Mouse (Mus musculus) hindbrain, embryonic 13.5 days (tissue): ENCODE measurements around the gene Ndufa10. TPM values are rescaled to one million over a fixed set of nuclear protein-coding genes. Genes with fewer than 3 reads are reported as not detected.
A peak's percentile ranks its signal among the peaks of the same experiment; 100 is the strongest.

Experiments
- ATAC-seq: fragments of 200-750 bp; cut with Nextera tagmentation; 2 replicates; pipeline ENCODE4 v1.8.0; 2017; ENCODE audit warnings: moderate TSS enrichment; ENCODE audit not compliant: low FRiP score
- H3K27ac ChIP-seq: fragments of 300-500 bp; sonication (generic); 2 replicates; pipeline ENCODE4 v1.5.1; 2015; ENCODE audit warnings: inconsistent platforms, mild to moderate bottlenecking, moderate library complexity
- H3K27me3 ChIP-seq: fragments of 300-500 bp; sonication (generic); 2 replicates; pipeline ENCODE4 v1.6.1; 2015; ENCODE audit warnings: mild to moderate bottlenecking, inconsistent platforms
- H3K36me3 ChIP-seq: fragments of 300-500 bp; sonication (generic); 2 replicates; pipeline ENCODE4 v1.6.1; 2015; ENCODE audit warnings: mild to moderate bottlenecking, inconsistent platforms
- H3K4me1 ChIP-seq: fragments of 300-500 bp; sonication (generic); replicated peaks from 2 replicates; pipeline ENCODE4 v1.6.1; 2015; ENCODE audit warnings: inconsistent platforms
- H3K4me2 ChIP-seq: fragments of 300-500 bp; sonication (generic); 2 replicates; pipeline ENCODE4 v1.6.1; 2015; ENCODE audit warnings: inconsistent platforms, mild to moderate bottlenecking, moderate library complexity
- H3K4me3 ChIP-seq: fragments of 300-500 bp; sonication (generic); 2 replicates; pipeline ENCODE4 v1.5.1; 2015; ENCODE audit warnings: mild to moderate bottlenecking, inconsistent platforms
- H3K9ac ChIP-seq: fragments of 300-500 bp; sonication (generic); 2 replicates; pipeline ENCODE4 v1.6.1; 2015; ENCODE audit warnings: mild to moderate bottlenecking, inconsistent platforms
- H3K9me3 ChIP-seq: fragments of 300-500 bp; sonication (generic); 2 replicates; pipeline ENCODE4 v1.6.1; 2016; ENCODE audit warnings: inconsistent platforms
- WGBS: fragments of 180-500 bp; shearing (Covaris S2); methylation state at CpG from one replicate; pipeline ENCODE4 v1.1.7; 2015; 5-methylcytosine and 5-hydroxymethylcytosine counted together
- polyA plus RNA-seq: library from polyadenylated mRNA; unstranded; fragments of >200 nt; fragmentation: Nextera tagmentation; extraction: Ambion mirVana; gene quantifications from 2 replicates; pipeline ENCODE4 v1.2.1, GENCODE M21; 2015

Ndufa10 gene
- polyA plus RNA-seq, 1 experiment from 2014 or later: 279 TPM

GRCm38 (mm10) chr1:92453751-92454445 lies 19.8 kb downstream of the Ndufa10 start:
- H3K36me3 ChIP-seq: peaks cover 91% of the 10 kb centered on the region
- H3K4me3 ChIP-seq: no peak overlapping the region
- no peaks in the 10 kb centered on the region for H3K9me3 ChIP-seq
- no peak overlapping the region for H3K9ac ChIP-seq
- ATAC-seq: no peak
- no peaks in the 10 kb centered on the region for H3K27me3 ChIP-seq
- no peaks in the 10 kb centered on the region for H3K4me1 ChIP-seq
- no peak overlapping the region for H3K4me2 ChIP-seq
- no peak overlapping the region for H3K27ac ChIP-seq
- 80% methylated on average over 8 of the region's 8 CpGs for WGBS

DNA sequence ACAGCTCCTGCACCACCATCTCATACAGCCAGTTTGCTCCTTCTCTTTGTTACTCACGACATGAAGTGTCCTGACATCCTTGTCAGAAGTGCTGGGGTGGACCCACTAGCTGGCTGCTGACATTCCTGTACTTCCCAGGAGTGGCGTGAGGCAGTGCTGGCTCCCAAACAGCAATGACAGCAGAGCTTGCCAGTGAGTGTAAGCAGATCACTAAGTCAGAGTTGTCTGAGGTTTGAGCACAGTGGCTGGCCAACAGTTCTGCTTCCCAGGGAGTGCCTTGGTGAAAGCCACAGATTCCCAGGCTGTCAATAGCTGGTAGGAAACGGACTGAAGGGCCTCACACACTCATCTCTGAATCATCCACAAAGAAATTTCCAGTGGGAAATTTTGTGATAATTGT lies 25.4 kb downstream of the Ndufa10 start:
- H3K27me3 ChIP-seq: no peaks in the 10 kb centered on the region
- H3K27ac ChIP-seq: no peak overlapping the region
- WGBS: 85% methylated on average over 3 of the region's 3 CpGs

GRCm38 (mm10) chr1:92441453-92442063 lies 32.1 kb downstream of the Ndufa10 start:
- Histone ChIP-seq H3K4me1 (peaks cover 20% of the 10 kb centered on the region), H3K9me3 (no peaks in the 10 kb centered on the region), H3K4me2 (no peak overlapping the region), H3K9ac (no peak overlapping the region), H3K36me3 (peaks cover 74% of the 10 kb centered on the region), H3K4me3 (no peak overlapping the region), H3K27ac (no peak overlapping the region), H3K27me3 (no peaks in the 10 kb centered on the region)
- 69% methylated on average over 6 of the region's 6 CpGs for WGBS
- ATAC-seq: no peak

More for the DNA sequence above, 25.4 kb downstream of the Ndufa10 start:
- Histone ChIP-seq H3K4me1 (no peaks in the 10 kb centered on the region), H3K4me2 (no peak overlapping the region), H3K9ac (no peak overlapping the region), H3K36me3 (peaks cover 92% of the 10 kb centered on the region), H3K9me3 (no peaks in the 10 kb centered on the region), H3K4me3 (no peak overlapping the region)
- no peak for ATAC-seq

DNA sequence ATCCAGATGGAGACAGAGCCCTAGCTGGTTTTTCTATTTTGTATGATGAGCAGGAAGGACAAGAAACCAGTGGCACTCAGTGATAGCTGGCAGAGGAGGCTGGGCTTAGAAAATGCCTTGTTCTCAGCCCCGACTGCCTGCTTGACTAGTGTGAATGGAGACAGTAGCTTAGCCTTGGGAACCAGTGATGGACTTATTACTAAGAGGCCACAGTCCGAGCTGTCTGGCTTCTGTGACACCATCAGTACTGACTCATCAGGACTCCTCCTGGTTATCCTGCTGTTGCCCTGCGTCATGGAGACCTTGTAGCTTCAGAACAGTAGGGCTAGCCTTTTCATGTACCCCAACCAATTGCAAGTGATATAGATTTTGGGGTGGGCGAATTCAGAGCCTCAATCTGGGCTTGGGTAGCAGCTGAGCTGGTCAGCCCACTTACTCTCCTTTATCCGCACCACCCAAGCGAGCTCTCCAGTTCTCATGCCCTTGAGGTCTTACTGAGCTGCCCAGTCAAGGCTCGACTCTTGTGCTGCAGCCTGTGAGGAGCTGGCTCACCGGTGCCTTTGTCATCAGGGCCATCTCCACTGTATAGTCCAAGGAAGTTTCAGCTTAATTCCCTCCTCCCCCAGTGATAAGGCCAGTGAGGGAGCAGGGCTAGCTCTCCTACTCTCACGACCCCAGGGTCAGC lies 33.5 kb downstream of the Ndufa10 start:
- 96% methylated on average over 9 of the region's 9 CpGs for WGBS
- no peak for ATAC-seq
- Histone ChIP-seq H3K9me3 (no peaks in the 10 kb centered on the region), H3K27me3 (no peaks in the 10 kb centered on the region), H3K4me1 (peaks cover 22% of the 10 kb centered on the region), H3K9ac (no peak overlapping the region), H3K4me2 (no peak overlapping the region), H3K4me3 (no peak overlapping the region), H3K27ac (no peak overlapping the region), H3K36me3 (peaks cover 63% of the 10 kb centered on the region)

- ATAC-seq: peak; percentile 50; the same call in 1 of the 2 replicates
- Histone ChIP-seq H3K4me3 (no peak overlapping the region), H3K9me3 (no peaks in the 10 kb centered on the region), H3K27me3 (no peaks in the 10 kb centered on the region), H3K4me2 (no peak overlapping the region), H3K27ac (peak overlapping the region; percentile 30; the same call in 1 of the 2 replicates), H3K9ac (no peak overlapping the region), H3K4me1 (peaks cover 22% of the 10 kb centered on the region), H3K36me3 (peaks cover 43% of the 10 kb centered on the region)
- WGBS: 59% methylated on average over 9 of the region's 9 CpGs
Measured at GRCm38 (mm10) chr1:92437678-92438271, 35.9 kb downstream of the Ndufa10 start.

- Histone ChIP-seq H3K36me3 (peaks cover 34% of the 10 kb centered on the region), H3K9ac (peak overlapping the region; percentile 43; the same call in 1 of the 2 replicates), H3K4me1 (peaks cover 28% of the 10 kb centered on the region), H3K27ac (peak overlapping the region; percentile 55; the same call in 1 of the 2 replicates), H3K4me3 (no peak overlapping the region), H3K4me2 (no peak overlapping the region), H3K9me3 (no peaks in the 10 kb centered on the region), H3K27me3 (no peaks in the 10 kb centered on the region)
- 52% methylated on average over 4 of the region's 4 CpGs for WGBS
- no peak for ATAC-seq
Measured at GRCm38 (mm10) chr1:92436831-92437321, 36.8 kb downstream of the Ndufa10 start.

DNA sequence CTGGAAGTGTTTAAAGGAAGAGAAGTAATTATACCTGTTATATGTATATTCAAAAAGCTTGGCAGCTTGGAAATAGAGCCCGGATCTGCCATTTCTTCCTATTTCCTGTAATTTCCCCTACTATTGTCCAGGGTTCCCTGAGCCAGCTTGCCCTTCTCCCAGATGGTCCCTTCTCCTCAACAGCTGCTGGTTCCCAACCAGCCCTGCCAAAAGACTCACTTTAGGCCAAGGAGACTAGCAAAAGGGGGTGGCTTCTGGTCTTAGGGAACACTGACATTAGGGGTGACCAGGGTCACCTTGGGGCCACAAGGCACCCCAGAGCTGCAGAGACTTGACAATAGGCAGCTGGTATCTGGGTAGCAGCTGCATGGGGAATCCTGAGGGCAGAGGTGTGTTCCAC lies 38.7 kb downstream of the Ndufa10 start:
- H3K4me3 ChIP-seq: no peak overlapping the region
- H3K9ac ChIP-seq: no peak overlapping the region
- no peak overlapping the region for H3K27ac ChIP-seq
- no peaks in the 10 kb centered on the region for H3K27me3 ChIP-seq
- peaks cover 32% of the 10 kb centered on the region for H3K4me1 ChIP-seq
- H3K9me3 ChIP-seq: no peaks in the 10 kb centered on the region
- peaks cover 19% of the 10 kb centered on the region for H3K36me3 ChIP-seq
- ATAC-seq: no peak
- H3K4me2 ChIP-seq: no peak overlapping the region
- 88% methylated on average over 1 of the region's 1 CpGs for WGBS

DNA sequence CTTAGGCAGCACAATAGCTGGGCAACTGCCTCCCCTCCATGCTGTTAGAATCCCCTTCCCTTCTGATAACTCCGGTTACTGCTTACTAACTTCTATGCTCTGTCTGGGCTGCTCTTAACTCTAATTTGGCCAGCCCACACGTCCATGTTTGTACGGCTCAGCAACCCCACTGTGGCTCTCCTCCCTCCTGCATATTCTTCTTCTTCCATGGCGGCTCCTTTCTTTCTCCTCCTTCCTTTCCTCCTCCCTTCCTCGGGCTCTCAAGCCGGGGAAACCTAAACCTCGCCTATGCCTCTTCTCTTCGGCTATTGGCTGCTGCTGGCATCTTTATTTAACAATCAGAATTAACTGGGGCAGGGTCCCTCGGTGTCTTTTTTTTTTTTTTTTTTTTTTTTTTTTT lies 40.9 kb downstream of the Ndufa10 start:
- H3K4me2 ChIP-seq: no peak overlapping the region
- no peak for ATAC-seq
- no peaks in the 10 kb centered on the region for H3K36me3 ChIP-seq
- no peak overlapping the region for H3K27ac ChIP-seq
- H3K4me3 ChIP-seq: no peak overlapping the region
- 69% methylated on average over 9 of the region's 9 CpGs for WGBS
- peaks cover 24% of the 10 kb centered on the region for H3K4me1 ChIP-seq
- no peaks in the 10 kb centered on the region for H3K27me3 ChIP-seq
- H3K9me3 ChIP-seq: no peaks in the 10 kb centered on the region
- H3K9ac ChIP-seq: no peak overlapping the region

GRCm38 (mm10) chr1:92432098-92432497 lies 41.6 kb downstream of the Ndufa10 start:
- Histone ChIP-seq H3K27ac (no peak overlapping the region), H3K4me3 (no peak overlapping the region), H3K4me2 (no peak overlapping the region), H3K4me1 (peaks cover 17% of the 10 kb centered on the region), H3K27me3 (no peaks in the 10 kb centered on the region), H3K9ac (no peak overlapping the region), H3K9me3 (no peaks in the 10 kb centered on the region), H3K36me3 (no peaks in the 10 kb centered on the region)
- no peak for ATAC-seq
- WGBS: 40% methylated on average over 4 of the region's 4 CpGs

DNA sequence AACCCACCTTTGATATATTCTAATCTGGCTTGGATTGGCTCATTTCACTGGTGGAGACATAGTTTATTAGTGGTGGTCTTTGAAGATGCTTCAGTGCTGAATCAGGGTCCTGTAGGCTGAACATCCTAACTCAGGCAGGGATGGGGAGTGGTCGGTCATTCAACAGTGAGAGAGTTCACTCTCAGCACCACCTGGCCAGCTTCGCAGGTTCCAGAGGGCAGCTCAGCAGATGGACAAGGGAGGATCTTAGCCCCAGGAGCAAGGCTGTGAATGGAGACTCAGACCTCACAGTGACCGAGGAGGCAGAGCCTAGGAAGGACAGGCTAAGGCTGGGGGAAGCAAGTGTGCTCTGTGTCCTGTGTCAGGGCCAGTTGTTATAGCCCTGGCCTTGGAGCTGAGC lies 42.2 kb downstream of the Ndufa10 start:
- Histone ChIP-seq H3K27me3 (no peaks in the 10 kb centered on the region), H3K4me1 (peaks cover 10% of the 10 kb centered on the region), H3K4me2 (no peak overlapping the region), H3K9me3 (no peaks in the 10 kb centered on the region), H3K4me3 (no peak overlapping the region), H3K9ac (no peak overlapping the region), H3K36me3 (no peaks in the 10 kb centered on the region), H3K27ac (no peak overlapping the region; the same call in 1 of the 2 replicates)
- WGBS: 76% methylated on average over 3 of the region's 3 CpGs
- ATAC-seq: no peak

- Histone ChIP-seq H3K4me2 (no peak overlapping the region), H3K27me3 (no peaks in the 10 kb centered on the region), H3K4me1 (peaks cover 10% of the 10 kb centered on the region), H3K9me3 (no peaks in the 10 kb centered on the region), H3K4me3 (no peak overlapping the region), H3K9ac (no peak overlapping the region), H3K27ac (no peak overlapping the region), H3K36me3 (no peaks in the 10 kb centered on the region)
- WGBS: 97% methylated on average over 1 of the region's 1 CpGs
- no peak for ATAC-seq
Measured at GRCm38 (mm10) chr1:92430991-92431390, 42.7 kb downstream of the Ndufa10 start.

DNA sequence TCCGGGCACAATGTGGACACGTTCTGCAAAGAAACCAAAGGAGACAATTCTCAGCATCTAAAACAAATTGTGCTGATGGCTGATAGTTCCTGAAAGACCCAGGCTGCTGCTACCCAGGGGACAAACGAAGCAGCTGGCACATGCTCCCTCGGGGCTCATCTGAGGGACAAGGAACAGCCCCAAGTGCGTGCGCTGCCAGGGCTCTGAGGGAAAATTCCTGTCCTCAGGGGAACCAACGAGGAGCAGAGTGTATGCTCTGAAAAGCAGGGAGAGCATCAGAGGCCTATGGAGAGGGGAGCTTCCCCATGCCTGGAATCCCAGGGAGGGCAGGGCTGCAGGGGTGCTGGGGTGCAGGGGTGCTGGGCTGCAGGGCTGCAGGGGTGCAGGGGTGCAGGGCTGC lies 48.9 kb downstream of the Ndufa10 start:
- Histone ChIP-seq H3K4me2 (no peak overlapping the region), H3K27me3 (no peaks in the 10 kb centered on the region), H3K9me3 (no peaks in the 10 kb centered on the region), H3K36me3 (no peaks in the 10 kb centered on the region), H3K4me3 (no peak overlapping the region), H3K4me1 (peaks cover 4% of the 10 kb centered on the region; the same call in 1 of the 2 replicates), H3K27ac (no peak overlapping the region), H3K9ac (no peak overlapping the region)
- WGBS: 56% methylated on average over 7 of the region's 7 CpGs
- no peak for ATAC-seq
